Mouse (Mus musculus): ENCODE data around the gene Zhx3.

The Zhx3 gene

GRCm38 (mm10) chr2:160746637-160747036 is 126.2 kb downstream of the Zhx3 start:
- DNase-seq = no peak

- DNase-seq = no peak
These were observed 127.3 kb downstream of the Zhx3 start for GRCm38 (mm10) chr2:160745497-160745896.

GRCm38 (mm10) chr2:160744823-160745210 is 128.0 kb downstream of the Zhx3 start:
- DNase-seq = no peak

- peak; percentile 88 for DNase-seq
These were observed 128.6 kb downstream of the Zhx3 start for GRCm38 (mm10) chr2:160744040-160744822.

GRCm38 (mm10) chr2:160742161-160742609 is 130.6 kb downstream of the Zhx3 start:
- peak; percentile 53 for DNase-seq

- no peak for DNase-seq
These were observed 131.2 kb downstream of the Zhx3 start for GRCm38 (mm10) chr2:160741580-160741979.

- DNase-seq = peak; percentile 71
These were observed 132.2 kb downstream of the Zhx3 start for GRCm38 (mm10) chr2:160740521-160741156.

GRCm38 (mm10) chr2:160739647-160740356 is 133.0 kb downstream of the Zhx3 start:
- no peak for DNase-seq

- DNase-seq = peak; percentile 8
These were observed 134.4 kb downstream of the Zhx3 start for GRCm38 (mm10) chr2:160738354-160738753.

GRCm38 (mm10) chr2:160736466-160736865 is 136.3 kb downstream of the Zhx3 start:
- DNase-seq = peak; percentile 3

- peak; percentile 17 for DNase-seq
These were observed 137.0 kb downstream of the Zhx3 start for GRCm38 (mm10) chr2:160735706-160736310.

- peak; percentile 46 for DNase-seq
These were observed 138.5 kb downstream of the Zhx3 start for GRCm38 (mm10) chr2:160734331-160734730.

- peak; percentile 52 for DNase-seq
These were observed 139.7 kb downstream of the Zhx3 start for GRCm38 (mm10) chr2:160733131-160733531.

GRCm38 (mm10) chr2:160732420-160732995 is 140.3 kb downstream of the Zhx3 start:
- DNase-seq = no peak

- DNase-seq = no peak
These were observed 140.9 kb downstream of the Zhx3 start for GRCm38 (mm10) chr2:160731839-160732261.

- DNase-seq = peak; percentile 99
These were observed 141.5 kb downstream of the Zhx3 start, which contains the start of gene Plcg1 for GRCm38 (mm10) chr2:160731117-160731838. Gene Plcg1, plus strand, starts transcription at chr2:160731300.

GRCm38 (mm10) chr2:160730797-160731116 is 142.0 kb downstream of the Zhx3 start:
- DNase-seq = no peak

- peak; percentile 36 for DNase-seq
These were observed 142.7 kb downstream of the Zhx3 start for GRCm38 (mm10) chr2:160729851-160730796.

- DNase-seq = peak; percentile 9
These were observed 143.4 kb downstream of the Zhx3 start for GRCm38 (mm10) chr2:160729436-160729835.

GRCm38 (mm10) chr2:160728972-160729371 is 143.8 kb downstream of the Zhx3 start:
- peak; percentile 8 for DNase-seq

All from thymus, postnatal 4 days (tissue).